Mouse (Mus musculus): ENCODE measurements around the gene Smtn. TPM values are rescaled to one million over a fixed set of nuclear protein-coding genes. Genes with fewer than 3 reads are reported as not detected.

Gene Smtn
- polyA plus RNA-seq, 1 experiment from 2014 or later: 12.9 TPM

GRCm38 (mm10) chr11:3572181-3572580 is 31.8 kb upstream of the Smtn start:
- H3K27ac ChIP-seq (replicated peaks): no peak overlapping the region
- H3K27me3 ChIP-seq: no peaks in the 10 kb centered on the region
- no peak overlapping the region for H3K4me2 ChIP-seq
- 76% methylated on average over 6 of the region's 6 CpGs for WGBS (ENCODE audit: insufficient replicate concordance)
- ATAC-seq (ENCODE audit: insufficient read depth): no peak
- no peaks in the 10 kb centered on the region for H3K9me3 ChIP-seq (replicated peaks)
- no peaks in the 10 kb centered on the region for H3K36me3 ChIP-seq (replicated peaks)
- H3K9ac ChIP-seq: no peak overlapping the region
- H3K4me1 ChIP-seq (replicated peaks): peaks cover 29% of the 10 kb centered on the region
- H3K4me3 ChIP-seq (replicated peaks): no peak overlapping the region

GRCm38 (mm10) chr11:3570321-3570720 is 29.9 kb upstream of the Smtn start:
- Histone ChIP-seq H3K9me3 (replicated peaks) (no peaks in the 10 kb centered on the region), H3K4me3 (replicated peaks) (no peak overlapping the region), H3K9ac (no peak overlapping the region), H3K36me3 (replicated peaks) (no peaks in the 10 kb centered on the region), H3K4me1 (replicated peaks) (peaks cover 35% of the 10 kb centered on the region), H3K27me3 (no peaks in the 10 kb centered on the region), H3K27ac (replicated peaks) (no peak overlapping the region), H3K4me2 (no peak overlapping the region)
- no peak for ATAC-seq (ENCODE audit: insufficient read depth)
- WGBS (ENCODE audit: insufficient replicate concordance): 56% methylated on average over 8 of the region's 8 CpGs

DNA sequence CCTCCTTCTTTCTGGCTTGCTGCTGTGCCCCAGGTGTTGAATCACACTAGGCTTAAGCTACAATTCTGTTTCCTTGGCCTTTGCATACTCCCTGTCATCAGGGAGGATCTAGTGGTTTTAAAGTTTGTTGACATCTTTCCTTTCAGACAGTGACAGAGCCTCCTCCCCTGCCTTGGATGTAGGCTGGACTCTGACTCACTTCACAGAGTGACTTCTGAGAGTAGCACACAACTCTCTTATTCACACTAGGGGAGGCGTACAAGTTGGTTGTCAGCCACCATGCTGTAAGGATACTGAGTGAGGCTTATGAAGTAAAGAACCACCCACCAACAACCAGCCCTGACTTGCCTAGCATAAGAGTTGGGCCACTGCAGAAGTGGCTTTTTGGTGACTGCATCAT is 27.5 kb upstream of the Smtn start:
- no peak for ATAC-seq (ENCODE audit: insufficient read depth)
- Histone ChIP-seq H3K27ac (replicated peaks) (no peak overlapping the region), H3K4me1 (replicated peaks) (peaks cover 16% of the 10 kb centered on the region; the same call in 1 of the 2 replicates), H3K4me3 (replicated peaks) (no peak overlapping the region), H3K36me3 (replicated peaks) (no peaks in the 10 kb centered on the region), H3K27me3 (no peaks in the 10 kb centered on the region), H3K9me3 (replicated peaks) (no peaks in the 10 kb centered on the region), H3K9ac (no peak overlapping the region), H3K4me2 (no peak overlapping the region)
- WGBS (ENCODE audit: insufficient replicate concordance): 64% methylated on average over 1 of the region's 1 CpGs

GRCm38 (mm10) chr11:3566018-3566417 is 25.6 kb upstream of the Smtn start:
- no peak overlapping the region for H3K4me2 ChIP-seq
- WGBS (ENCODE audit: insufficient replicate concordance): 42% methylated on average over 4 of the region's 4 CpGs
- H3K4me3 ChIP-seq (replicated peaks): no peak overlapping the region
- H3K27me3 ChIP-seq: no peaks in the 10 kb centered on the region
- peak; percentile 78 for ATAC-seq (ENCODE audit: insufficient read depth)
- no peaks in the 10 kb centered on the region for H3K9me3 ChIP-seq (replicated peaks)
- H3K4me1 ChIP-seq (replicated peaks): 0 out of 2 replicates have a peak, but pooled peaks cover 9% of the 10 kb centered on the region
- H3K36me3 ChIP-seq (replicated peaks): no peaks in the 10 kb centered on the region
- H3K27ac ChIP-seq (replicated peaks): no peak overlapping the region
- no peak overlapping the region for H3K9ac ChIP-seq

- Histone ChIP-seq H3K9me3 (replicated peaks) (no peaks in the 10 kb centered on the region), H3K4me1 (replicated peaks) (0 out of 2 replicates have a peak, but pooled peaks cover 9% of the 10 kb centered on the region), H3K27ac (replicated peaks) (0 out of 2 replicates have a peak overlapping the region, but pooled peaks have one; percentile 14), H3K4me3 (replicated peaks) (no peak overlapping the region), H3K4me2 (no peak overlapping the region), H3K9ac (no peak overlapping the region), H3K27me3 (no peaks in the 10 kb centered on the region), H3K36me3 (replicated peaks) (no peaks in the 10 kb centered on the region)
- WGBS (ENCODE audit: insufficient replicate concordance): 61% methylated on average over 7 of the region's 7 CpGs
- ATAC-seq (ENCODE audit: insufficient read depth): no peak
Observed at GRCm38 (mm10) chr11:3564451-3564850, 24.0 kb upstream of the Smtn start.

DNA sequence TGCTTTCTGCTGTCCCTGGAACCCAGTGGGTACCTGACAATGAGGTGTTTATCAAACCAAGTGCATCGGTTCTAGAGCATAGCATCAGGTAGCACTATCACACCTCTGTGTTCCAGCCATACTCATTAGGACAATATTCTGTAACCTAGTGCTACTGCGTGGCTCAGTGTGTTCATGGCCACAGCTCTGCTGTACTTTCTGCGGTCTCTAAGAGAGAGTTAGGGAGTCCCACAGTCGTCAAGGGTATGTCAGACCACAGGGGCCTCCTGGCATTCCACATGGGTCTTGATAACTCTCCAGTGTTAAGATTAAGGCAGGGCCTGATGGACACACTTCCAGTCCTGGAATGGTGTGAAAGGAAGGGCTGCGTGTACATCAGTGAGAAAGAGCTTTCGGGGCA is 23.4 kb upstream of the Smtn start:
- Histone ChIP-seq H3K4me3 (replicated peaks) (no peak overlapping the region), H3K27ac (replicated peaks) (no peak overlapping the region), H3K4me2 (no peak overlapping the region), H3K36me3 (replicated peaks) (no peaks in the 10 kb centered on the region), H3K27me3 (no peaks in the 10 kb centered on the region), H3K9me3 (replicated peaks) (no peaks in the 10 kb centered on the region), H3K9ac (no peak overlapping the region), H3K4me1 (replicated peaks) (0 out of 2 replicates have a peak, but pooled peaks cover 9% of the 10 kb centered on the region)
- 65% methylated on average over 6 of the region's 6 CpGs for WGBS (ENCODE audit: insufficient replicate concordance)
- no peak for ATAC-seq (ENCODE audit: insufficient read depth)

GRCm38 (mm10) chr11:3560202-3560601 is 19.8 kb upstream of the Smtn start:
- 53% methylated on average over 5 of the region's 5 CpGs for WGBS (ENCODE audit: insufficient replicate concordance)
- H3K36me3 ChIP-seq (replicated peaks): no peaks in the 10 kb centered on the region
- H3K27ac ChIP-seq (replicated peaks): no peak overlapping the region
- H3K9me3 ChIP-seq (replicated peaks): no peaks in the 10 kb centered on the region
- no peak for ATAC-seq (ENCODE audit: insufficient read depth)
- H3K4me1 ChIP-seq (replicated peaks): no peaks in the 10 kb centered on the region
- H3K9ac ChIP-seq: no peak overlapping the region
- H3K4me2 ChIP-seq: no peak overlapping the region
- no peak overlapping the region for H3K4me3 ChIP-seq (replicated peaks)
- no peaks in the 10 kb centered on the region for H3K27me3 ChIP-seq

GRCm38 (mm10) chr11:3557852-3558251 is 17.4 kb upstream of the Smtn start:
- Histone ChIP-seq H3K27ac (replicated peaks) (no peak overlapping the region), H3K4me1 (replicated peaks) (no peaks in the 10 kb centered on the region), H3K36me3 (replicated peaks) (no peaks in the 10 kb centered on the region), H3K9ac (no peak overlapping the region), H3K27me3 (no peaks in the 10 kb centered on the region), H3K4me2 (no peak overlapping the region), H3K9me3 (replicated peaks) (no peaks in the 10 kb centered on the region), H3K4me3 (replicated peaks) (no peak overlapping the region)
- ATAC-seq (ENCODE audit: insufficient read depth): no peak
- 19% methylated on average over 3 of the region's 3 CpGs for WGBS (ENCODE audit: insufficient replicate concordance)

- WGBS (ENCODE audit: insufficient replicate concordance): 57% methylated on average over 4 of the region's 4 CpGs
- ATAC-seq (ENCODE audit: insufficient read depth): no peak
Observed at GRCm38 (mm10) chr11:3554976-3555375, 14.6 kb upstream of the Smtn start.

GRCm38 (mm10) chr11:3549791-3550190 is 9.4 kb upstream of the Smtn start:
- no peak for ATAC-seq (ENCODE audit: insufficient read depth)

More at GRCm38 (mm10) chr11:3554976-3555375, 14.6 kb upstream of the Smtn start:
- H3K27ac ChIP-seq (replicated peaks): no peak overlapping the region
- no peaks in the 10 kb centered on the region for H3K9me3 ChIP-seq (replicated peaks)
- no peak overlapping the region for H3K9ac ChIP-seq
- no peak overlapping the region for H3K4me2 ChIP-seq
- H3K4me3 ChIP-seq (replicated peaks): no peak overlapping the region
- no peaks in the 10 kb centered on the region for H3K36me3 ChIP-seq (replicated peaks)
- no peaks in the 10 kb centered on the region for H3K27me3 ChIP-seq
- H3K4me1 ChIP-seq (replicated peaks): no peaks in the 10 kb centered on the region

GRCm38 (mm10) chr11:3548564-3549295 is 8.3 kb upstream of the Smtn start:
- no peaks in the 10 kb centered on the region for H3K9me3 ChIP-seq (replicated peaks)
- H3K36me3 ChIP-seq (replicated peaks): no peaks in the 10 kb centered on the region
- no peak for ATAC-seq (ENCODE audit: insufficient read depth)
- H3K4me2 ChIP-seq: no peak overlapping the region
- H3K4me1 ChIP-seq (replicated peaks): peaks cover 6% of the 10 kb centered on the region; the same call in 1 of the 2 replicates
- H3K27ac ChIP-seq (replicated peaks): no peak overlapping the region
- H3K4me3 ChIP-seq (replicated peaks): no peak overlapping the region
- 49% methylated on average over 3 of the region's 3 CpGs for WGBS (ENCODE audit: insufficient replicate concordance)
- H3K9ac ChIP-seq: no peak overlapping the region
- no peaks in the 10 kb centered on the region for H3K27me3 ChIP-seq

More at GRCm38 (mm10) chr11:3549791-3550190, 9.4 kb upstream of the Smtn start:
- H3K4me2 ChIP-seq: no peak overlapping the region
- H3K27me3 ChIP-seq: no peaks in the 10 kb centered on the region
- H3K9me3 ChIP-seq (replicated peaks): no peaks in the 10 kb centered on the region
- H3K27ac ChIP-seq (replicated peaks): no peak overlapping the region
- peaks cover 6% of the 10 kb centered on the region; the same call in 1 of the 2 replicates for H3K4me1 ChIP-seq (replicated peaks)
- no peaks in the 10 kb centered on the region for H3K36me3 ChIP-seq (replicated peaks)
- WGBS (ENCODE audit: insufficient replicate concordance): 65% methylated on average over 5 of the region's 5 CpGs
- no peak overlapping the region for H3K9ac ChIP-seq
- H3K4me3 ChIP-seq (replicated peaks): no peak overlapping the region

All from liver, embryonic 15.5 days (tissue).